Mouse (Mus musculus): ENCODE measurements around the gene Rgs8. TPM values are rescaled to one million over a fixed set of nuclear protein-coding genes. Genes with fewer than 3 reads are reported as not detected.

The Rgs8 gene
- total RNA-seq (2017) = not detected in 3 replicates

DNA sequence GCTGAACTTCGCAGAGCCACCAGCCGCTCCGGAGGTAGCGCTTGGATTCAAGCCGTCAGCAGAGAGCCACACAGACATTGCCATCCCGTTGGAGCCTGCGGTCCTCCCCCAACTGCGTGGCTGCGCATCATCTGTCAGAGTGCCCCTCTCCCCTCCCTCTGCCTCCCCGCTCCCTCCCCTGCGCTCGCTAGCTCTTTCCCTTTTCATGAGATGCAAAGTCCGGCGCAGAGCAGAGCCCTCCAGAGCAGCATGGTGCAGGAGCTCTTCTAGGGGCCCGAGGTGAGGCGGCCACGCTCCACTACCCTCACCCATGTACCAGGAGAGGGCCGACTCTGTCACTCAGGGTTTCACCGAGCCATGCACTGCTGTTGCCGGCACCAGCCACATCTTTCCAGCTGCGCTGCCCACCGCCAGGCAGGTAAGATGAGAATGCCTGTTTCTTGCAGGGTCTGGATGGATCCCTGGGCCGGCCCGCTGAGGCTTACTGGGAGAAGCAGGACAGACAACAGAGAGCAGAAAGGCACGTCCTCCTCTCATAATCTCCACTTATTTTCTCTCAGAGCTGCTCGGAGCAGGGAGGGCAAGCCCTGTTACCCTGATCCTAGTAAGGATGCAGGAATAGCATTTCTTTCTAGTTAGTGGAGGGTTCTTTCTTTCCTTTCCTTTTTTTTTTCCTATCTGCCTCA lies at the start of gene Rgs8:
Gene Rgs8, plus strand, starts transcription at position 88 of the 686 bp plus-strand sequence.
- no peak for ATAC-seq (replicated peaks; ENCODE audit: insufficient number of reproducible peaks, low FRiP score, low TSS enrichment, poor library complexity, severe bottlenecking)

DNA sequence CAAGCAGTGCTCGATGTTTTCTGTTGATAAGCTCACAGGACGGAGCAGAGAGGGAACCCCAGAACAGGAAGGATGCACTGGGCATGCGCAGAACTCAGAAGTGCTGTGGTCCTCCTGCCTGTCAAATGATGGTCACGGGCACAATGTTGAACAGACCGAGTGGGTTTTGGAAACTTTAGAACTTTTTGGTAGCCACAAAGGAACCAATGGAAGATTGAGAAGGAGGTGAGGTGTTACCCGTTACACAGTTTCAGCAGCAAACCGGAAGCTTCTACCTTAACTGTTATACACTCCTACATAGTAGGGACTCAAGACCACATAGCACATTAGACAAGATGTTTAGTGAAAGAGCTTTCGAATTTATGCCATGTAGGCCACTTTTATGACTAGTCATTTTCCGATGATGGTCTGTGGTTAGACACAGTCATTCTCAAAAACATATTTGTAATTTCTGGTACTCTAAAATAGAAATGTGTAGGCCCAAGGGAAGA lies 35.4 kb upstream of the Rgs8 start:
- ATAC-seq (replicated peaks; ENCODE audit: insufficient number of reproducible peaks, low FRiP score, low TSS enrichment, poor library complexity, severe bottlenecking) = 0 out of 2 replicates have a peak, but pooled peaks have one; percentile 35

DNA sequence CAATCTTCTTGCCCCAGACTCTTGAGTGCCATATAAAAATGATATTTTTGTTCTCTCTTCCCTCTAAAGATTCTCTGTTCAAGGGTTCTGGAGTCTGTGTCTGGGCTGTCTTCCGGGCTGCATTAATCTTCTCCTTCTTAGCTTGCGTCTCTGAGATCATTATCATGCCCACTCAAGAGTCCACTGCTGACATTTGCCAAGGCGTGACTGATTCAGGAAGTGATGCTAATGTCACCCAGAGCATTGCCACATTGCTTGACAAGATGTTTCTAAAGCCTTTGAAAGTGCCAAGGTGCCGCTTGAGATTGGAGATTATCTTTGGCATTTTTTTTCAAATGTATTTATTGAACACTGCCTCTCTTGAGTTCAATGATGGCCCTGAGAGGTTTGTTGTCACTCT lies 29.8 kb upstream of the Rgs8 start:
- 0 out of 2 replicates have a peak, but pooled peaks have one; percentile 22 for ATAC-seq (replicated peaks; ENCODE audit: insufficient number of reproducible peaks, low FRiP score, low TSS enrichment, poor library complexity, severe bottlenecking)

DNA sequence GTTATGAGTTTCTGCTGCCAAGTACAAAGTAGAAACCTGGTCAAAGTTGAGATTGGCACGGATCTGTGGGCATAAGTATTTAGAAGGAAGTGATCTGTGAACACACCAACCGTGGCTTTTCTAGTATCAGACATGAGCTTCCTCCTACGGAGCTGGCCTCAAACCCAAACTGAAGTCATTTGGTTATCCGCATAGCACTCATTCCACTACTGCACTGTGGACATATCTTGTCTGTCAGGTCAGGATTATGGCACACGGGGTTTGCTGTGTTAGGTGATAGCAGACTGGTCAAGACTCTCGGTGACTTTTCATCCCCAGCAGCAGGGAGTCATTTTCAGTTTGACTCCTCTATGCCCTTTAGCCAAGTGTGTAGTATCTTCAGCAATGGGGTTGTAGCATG lies 20.1 kb upstream of the Rgs8 start:
- ATAC-seq (replicated peaks; ENCODE audit: insufficient number of reproducible peaks, low FRiP score, low TSS enrichment, poor library complexity, severe bottlenecking) = no peak

DNA sequence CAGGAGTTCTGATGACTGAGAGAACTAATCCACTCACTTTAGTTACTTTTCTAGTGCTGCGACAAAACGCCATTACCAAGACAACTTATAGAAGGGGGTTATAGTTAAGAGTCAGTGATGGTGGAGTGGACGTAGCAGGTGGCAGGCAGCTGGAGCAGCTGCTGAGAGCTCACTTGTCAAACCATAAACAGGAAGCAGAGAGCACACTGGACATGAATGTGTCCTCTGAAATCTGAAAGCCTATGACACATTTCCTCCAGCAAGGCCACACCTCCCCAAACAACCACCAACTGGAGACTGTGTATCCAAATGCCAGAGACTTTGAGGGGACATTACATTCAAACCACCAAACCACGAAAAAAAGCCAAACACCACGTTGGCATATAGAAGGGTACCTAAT lies 17.8 kb upstream of the Rgs8 start:
- no peak for ATAC-seq (replicated peaks; ENCODE audit: insufficient number of reproducible peaks, low FRiP score, low TSS enrichment, poor library complexity, severe bottlenecking)

DNA sequence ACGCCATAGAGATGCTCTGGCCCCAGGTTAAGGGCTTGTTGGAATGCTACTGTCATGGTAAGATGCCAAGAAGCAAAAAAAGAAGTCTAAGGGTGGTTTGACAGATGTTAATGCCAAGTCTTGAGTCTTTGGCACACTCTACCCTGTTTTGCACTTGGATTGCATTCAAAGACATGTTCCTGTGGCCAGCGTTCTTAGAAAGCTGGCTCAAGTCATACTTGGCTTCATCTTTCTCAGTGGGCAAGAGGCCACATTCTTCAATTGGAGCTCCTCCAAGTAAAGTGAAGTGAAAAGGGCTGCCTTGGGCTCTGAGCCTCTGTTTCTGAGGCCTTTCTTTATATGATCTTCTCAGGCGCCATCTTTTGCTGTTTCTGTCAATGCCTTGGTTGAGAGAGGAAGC lies 17.3 kb upstream of the Rgs8 start:
- ATAC-seq (replicated peaks; ENCODE audit: insufficient number of reproducible peaks, low FRiP score, low TSS enrichment, poor library complexity, severe bottlenecking) = no peak

DNA sequence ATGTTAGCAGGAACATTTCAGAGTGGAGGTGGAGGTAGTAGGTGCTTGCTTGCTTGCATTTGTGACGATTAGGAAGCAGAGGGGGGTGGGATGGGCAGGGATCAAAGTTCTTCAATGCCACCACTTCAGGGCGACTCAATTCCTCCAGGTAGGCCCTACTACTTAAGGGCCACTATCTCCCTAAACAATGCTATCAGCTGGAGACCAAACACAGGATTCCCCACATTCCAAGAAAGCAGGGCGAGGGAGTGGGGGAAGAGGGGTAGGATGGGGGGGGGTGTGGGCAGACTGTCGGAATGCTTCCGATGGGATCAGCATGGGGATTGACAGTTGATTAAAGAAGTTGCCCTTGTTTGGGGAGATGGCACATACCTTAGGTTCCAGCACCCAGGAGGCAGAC lies 16.0 kb upstream of the Rgs8 start:
- ATAC-seq (replicated peaks; ENCODE audit: insufficient number of reproducible peaks, low FRiP score, low TSS enrichment, poor library complexity, severe bottlenecking) = no peak

DNA sequence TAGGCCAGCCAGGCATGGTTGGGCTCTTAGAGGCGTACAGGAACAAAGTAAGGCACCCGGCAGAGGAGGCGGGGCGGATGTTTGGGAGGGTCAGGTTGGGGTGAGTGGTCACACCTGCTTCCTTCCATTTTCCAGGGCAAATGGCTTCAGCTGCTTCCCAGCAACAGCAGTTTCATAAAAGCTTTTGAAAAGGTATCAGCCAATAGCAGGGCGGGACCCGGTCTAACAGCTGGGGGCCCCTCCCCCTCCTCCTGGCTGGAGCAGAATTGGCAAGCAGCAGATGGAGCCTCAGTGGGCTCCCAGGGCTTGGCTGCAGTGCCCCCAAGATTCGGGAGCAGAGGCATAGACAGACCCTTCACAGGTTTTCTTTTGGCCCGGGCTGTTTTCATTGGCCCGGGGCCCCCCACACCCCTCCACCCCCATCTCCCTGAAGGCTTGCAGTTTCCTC lies 11.3 kb upstream of the Rgs8 start:
- ATAC-seq (replicated peaks; ENCODE audit: insufficient number of reproducible peaks, low FRiP score, low TSS enrichment, poor library complexity, severe bottlenecking) = no peak

DNA sequence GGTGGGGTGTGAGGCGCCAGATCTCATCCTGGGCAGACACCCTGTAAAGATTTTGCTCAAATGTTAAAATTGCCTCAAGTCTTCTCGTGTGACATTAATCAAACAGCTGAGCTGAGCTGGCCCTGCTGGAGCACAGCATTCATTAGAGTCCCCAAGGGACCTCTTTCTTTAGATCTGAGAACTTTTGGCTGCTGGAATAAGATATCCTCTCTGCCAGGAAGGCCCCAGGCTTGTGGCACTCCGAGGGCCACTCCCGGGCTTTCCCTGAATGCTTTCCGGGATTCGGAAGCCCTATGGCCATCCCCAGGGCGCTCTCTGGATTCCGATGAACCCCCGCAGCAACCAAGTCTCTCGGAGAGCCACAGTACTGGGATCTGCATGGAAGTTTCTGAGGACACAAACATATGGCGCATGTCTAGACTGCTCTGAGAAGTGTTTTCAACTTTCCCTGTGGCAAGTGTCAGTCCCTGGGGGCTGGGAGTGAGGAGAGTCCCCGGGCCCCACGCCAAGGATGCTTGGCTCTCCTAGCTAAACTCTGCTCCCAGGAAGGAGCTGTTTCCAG lies 10.8 kb upstream of the Rgs8 start:
- ATAC-seq (replicated peaks; ENCODE audit: insufficient number of reproducible peaks, low FRiP score, low TSS enrichment, poor library complexity, severe bottlenecking) = no peak

DNA sequence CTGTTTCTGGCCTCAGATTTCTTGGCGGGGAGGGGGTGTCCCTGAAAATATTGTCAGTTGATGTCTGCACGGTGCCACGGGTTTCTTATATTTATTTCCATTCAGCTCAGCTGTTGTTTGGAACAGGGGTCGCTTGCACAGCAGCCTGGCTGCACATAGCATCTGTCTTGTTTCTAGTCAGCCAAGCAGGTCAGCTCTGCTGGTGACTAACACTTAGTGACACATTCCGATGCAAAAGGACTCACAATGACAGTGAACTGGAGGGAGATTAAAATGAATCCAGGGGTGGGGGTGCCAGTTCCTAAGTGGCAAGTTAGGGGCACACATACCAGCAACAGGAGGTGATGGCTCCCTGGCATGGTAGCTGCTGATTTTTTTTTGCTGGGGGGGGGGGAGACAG lies 849 bp downstream of the Rgs8 start:
- no peak for ATAC-seq (replicated peaks; ENCODE audit: insufficient number of reproducible peaks, low FRiP score, low TSS enrichment, poor library complexity, severe bottlenecking)

DNA sequence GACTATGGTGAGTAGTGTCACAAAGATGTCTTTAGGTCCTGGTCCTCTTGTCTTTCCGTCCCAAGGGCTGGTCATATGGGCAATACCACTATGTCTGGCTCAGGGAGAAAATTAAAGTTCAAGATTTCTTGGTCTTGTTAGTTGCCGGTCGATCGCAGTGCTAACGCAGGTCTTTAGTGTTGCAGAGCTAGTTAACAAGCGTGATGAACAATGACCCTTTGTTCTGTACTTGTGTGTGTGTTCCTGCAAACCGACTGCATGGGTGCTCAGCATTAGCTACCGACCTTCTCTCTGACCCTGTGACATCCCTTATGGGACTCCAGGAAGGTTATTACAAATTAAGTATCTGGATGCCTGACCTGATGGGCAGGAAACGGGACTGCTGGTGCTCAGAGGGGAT lies 6.8 kb downstream of the Rgs8 start:
- no peak for ATAC-seq (replicated peaks; ENCODE audit: insufficient number of reproducible peaks, low FRiP score, low TSS enrichment, poor library complexity, severe bottlenecking)

DNA sequence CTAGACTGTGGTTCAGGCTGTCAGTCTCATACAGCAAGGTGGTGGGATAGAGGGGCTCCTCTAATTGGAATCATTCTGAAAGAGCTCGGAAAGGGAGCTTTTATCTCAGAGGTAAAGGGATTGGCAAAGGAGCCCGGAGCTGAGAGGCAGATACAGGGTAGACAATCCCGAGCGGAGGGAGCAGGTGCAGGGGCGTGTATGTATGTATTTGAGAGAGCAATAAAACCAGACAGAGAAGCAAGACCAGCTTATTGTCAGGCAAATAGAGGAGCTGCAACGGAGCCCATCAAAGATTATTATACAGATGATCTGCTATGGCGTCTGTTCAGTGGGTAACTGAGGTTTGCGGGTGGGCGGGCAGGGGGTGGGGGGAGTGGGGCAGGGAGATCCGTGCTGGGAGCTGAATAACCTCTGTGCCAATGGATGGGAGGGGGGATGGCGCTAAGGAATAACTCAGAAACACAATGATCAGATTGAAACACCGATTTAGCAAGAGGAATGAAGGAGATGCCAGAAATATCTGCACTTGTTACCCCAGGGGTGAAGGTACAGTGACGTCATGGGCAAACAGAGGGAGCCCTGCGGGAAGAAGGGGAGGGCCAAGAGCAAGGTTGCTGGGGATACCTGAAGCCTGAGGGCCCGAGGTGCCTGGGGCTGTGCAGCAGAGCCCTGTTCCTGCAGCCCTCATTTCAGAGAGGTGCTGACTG lies 8.3 kb downstream of the Rgs8 start:
- no peak for ATAC-seq (replicated peaks; ENCODE audit: insufficient number of reproducible peaks, low FRiP score, low TSS enrichment, poor library complexity, severe bottlenecking)

DNA sequence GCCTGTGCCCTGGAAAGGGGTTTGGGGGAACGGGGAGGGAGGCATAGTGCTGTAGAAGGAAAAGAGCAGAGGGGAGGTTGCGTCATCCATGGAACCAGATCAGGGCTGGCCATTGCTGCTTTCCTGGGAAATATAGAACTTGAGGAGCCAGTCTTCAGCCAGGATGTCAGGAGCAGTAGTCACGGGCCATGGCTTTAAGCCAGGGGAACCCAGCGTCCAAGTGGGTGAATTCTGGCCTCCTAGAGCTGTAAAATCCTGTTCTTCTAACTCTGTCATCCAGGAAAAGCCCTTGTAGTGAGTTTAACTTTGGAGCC lies 8.8 kb downstream of the Rgs8 start:
- no peak for ATAC-seq (replicated peaks; ENCODE audit: insufficient number of reproducible peaks, low FRiP score, low TSS enrichment, poor library complexity, severe bottlenecking)

DNA sequence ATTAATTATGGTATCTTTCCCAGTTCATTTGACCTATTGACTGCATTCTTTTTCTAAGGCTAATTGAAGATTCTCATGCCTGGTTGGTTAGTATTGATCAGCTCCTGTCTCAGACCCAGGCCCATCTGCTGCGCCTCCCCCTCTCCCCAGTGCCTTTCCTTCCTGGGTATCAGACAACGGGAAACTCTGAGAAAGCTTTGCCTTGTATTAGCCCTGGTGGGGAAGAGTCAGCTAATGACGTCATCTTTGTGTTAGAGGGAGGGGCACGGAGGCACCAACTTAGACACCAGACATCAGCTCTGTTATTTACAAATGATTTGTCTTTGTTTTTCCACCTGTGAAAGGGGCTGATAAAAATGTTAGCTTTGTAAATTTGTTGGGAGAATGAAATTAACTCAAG lies 9.5 kb downstream of the Rgs8 start:
- no peak for ATAC-seq (replicated peaks; ENCODE audit: insufficient number of reproducible peaks, low FRiP score, low TSS enrichment, poor library complexity, severe bottlenecking)

DNA sequence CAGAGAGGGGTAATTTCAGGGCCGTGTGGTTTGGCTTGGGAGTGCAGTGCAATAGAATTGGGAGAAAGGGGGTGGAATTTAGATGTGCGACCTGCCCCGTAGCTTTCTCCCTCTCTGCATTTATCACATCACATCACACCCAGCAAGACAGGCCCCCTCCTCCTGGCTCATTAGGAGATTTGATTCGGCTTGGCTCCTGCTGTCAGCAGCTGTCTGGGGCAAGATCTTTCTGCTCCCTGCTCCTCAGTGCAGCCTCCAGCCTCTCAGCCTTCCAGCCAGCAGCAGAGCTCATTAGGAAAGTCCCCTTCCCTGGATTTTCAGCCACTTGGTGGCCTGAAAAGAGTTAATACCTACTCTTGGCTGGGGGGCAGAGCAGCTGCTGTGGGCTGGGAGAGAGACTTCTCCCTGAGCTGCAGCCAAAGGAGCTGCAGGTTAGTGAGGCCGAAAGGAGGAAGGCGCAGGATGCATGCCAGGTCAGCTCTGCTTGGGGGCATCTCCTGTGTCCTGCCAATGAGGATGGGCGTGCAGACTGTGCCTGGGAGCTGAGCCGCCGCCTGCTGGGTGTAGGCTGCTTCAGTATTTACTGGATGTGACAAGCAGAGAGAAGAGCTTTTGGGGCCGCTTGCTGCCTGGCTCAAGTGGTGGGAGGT lies 12.4 kb downstream of the Rgs8 start:
- no peak for ATAC-seq (replicated peaks; ENCODE audit: insufficient number of reproducible peaks, low FRiP score, low TSS enrichment, poor library complexity, severe bottlenecking)

DNA sequence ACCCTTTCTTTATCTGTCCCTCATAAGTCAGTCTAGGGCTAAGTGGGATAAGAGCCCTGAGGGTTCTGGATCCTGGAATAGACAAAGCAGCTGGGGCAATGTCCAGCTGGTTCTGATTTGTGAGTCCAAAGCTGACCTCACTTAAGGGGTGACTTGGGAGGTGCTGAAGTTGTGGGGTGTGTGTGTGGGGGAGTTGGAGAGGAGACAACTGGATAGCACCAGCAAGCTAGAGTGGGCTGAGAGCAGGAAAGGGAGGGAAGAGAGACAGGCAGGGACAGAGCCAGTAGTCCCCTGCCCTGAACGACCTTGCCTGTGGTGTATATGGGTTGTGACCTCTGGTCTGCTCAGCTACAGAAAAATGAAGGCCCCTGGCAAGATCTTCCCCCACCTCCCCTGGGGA lies 13.4 kb downstream of the Rgs8 start:
- ATAC-seq (replicated peaks; ENCODE audit: insufficient number of reproducible peaks, low FRiP score, low TSS enrichment, poor library complexity, severe bottlenecking) = no peak

DNA sequence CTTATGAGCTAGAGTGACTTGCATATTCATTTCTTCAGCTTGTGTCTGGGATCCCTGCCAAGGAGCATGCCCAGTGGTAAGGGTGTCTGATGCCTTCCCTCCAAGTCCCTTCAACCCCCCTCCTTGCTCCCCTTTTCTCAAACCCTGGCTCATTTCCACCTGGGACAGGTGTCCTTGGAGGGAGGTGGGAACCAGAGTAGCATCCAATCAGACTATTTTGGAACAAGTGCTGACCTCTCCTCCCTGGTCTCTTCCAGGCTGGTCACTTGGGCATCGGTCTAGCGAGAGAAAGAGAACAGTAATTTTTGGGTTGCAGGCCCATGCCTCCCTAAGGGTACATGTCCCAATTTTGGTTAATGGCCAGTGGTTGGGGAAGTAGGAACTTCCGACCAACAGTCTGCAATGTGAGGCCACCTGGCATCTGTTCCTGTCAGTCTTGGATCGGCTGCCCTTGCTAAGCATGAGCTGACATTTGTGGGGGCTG lies 14.5 kb downstream of the Rgs8 start:
- ATAC-seq (replicated peaks; ENCODE audit: insufficient number of reproducible peaks, low FRiP score, low TSS enrichment, poor library complexity, severe bottlenecking) = no peak

DNA sequence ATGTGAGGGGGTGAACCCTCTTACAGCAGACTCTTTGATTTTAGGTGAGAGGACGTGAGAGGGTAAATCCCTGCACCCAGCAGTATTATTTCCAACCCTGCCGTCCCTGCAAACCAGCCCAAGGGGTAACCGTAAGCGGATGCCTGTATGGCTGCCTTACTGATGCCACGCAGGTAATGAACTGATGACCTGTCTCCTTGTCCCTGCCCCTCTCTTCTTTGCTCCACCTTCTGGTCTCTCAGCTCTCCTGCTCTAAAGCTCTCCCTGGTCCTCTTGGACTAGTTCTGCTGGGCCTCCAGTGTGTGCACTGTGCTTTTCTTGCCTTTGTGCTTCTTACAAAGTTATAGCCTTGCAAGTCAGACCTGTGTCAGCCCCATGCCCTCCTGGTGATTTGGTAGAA lies 15.0 kb downstream of the Rgs8 start:
- no peak for ATAC-seq (replicated peaks; ENCODE audit: insufficient number of reproducible peaks, low FRiP score, low TSS enrichment, poor library complexity, severe bottlenecking)

DNA sequence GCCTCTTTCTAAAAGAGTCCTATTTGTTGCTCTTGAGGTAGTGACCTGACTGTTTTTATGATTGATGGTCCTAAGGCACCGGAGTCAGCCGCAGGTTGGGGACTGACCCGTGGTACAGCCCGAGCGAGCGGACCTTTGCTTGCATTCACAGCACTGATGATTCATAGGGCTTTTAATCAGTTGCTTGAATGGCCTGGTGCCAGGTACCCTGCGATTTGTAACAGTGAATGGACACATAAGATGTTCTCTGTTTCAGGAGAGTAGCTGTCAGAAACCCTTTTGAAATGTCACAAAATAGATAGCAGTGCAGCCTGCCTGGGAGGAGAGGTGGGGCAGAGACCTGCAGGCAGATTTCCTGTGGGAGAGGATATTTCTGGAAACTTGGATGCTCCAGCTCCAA lies 16.3 kb downstream of the Rgs8 start:
- ATAC-seq (replicated peaks; ENCODE audit: insufficient number of reproducible peaks, low FRiP score, low TSS enrichment, poor library complexity, severe bottlenecking) = no peak

Measured in monocyte, adult 5-6 weeks (primary cell).